ENCODE assay signal across 8 mouse cellular contexts in genomic region chr1:60565270-60565920, GRCm38 (mm10). TPM values are rescaled to one million over a fixed set of nuclear protein-coding genes. Genes with fewer than 3 reads are reported as not detected.
DNase-seq lines count a peak whose midpoint lies in the region; ATAC-seq and TF ChIP-seq lines count a peak whose summit lies in the region.

No protein-coding gene starts in this region.

- no peaks in the 10 kb centered on the region for H3K36me3 ChIP-seq in thymus, adult 2 months (ENCODE audit: control insufficient read depth, insufficient read depth, low read length)
- peaks cover 12% of the 10 kb centered on the region for H3K36me3 ChIP-seq in heart, adult 2 months (ENCODE audit: control insufficient read depth, insufficient read depth, low read length)

- TF ChIP-seq CTCF in thymus, adult 2 months (IDR thresholded peaks at IDR 0.05; ENCODE audit: borderline replicate concordance, control insufficient read depth, extremely low read depth, insufficient read depth, low read length, poor library complexity) = no peak
- TF ChIP-seq CTCF in heart, adult 2 months (IDR thresholded peaks at IDR 0.05) = peak; percentile 69
- TF ChIP-seq CTCF in lung, adult 2 months (IDR thresholded peaks at IDR 0.05; ENCODE audit: insufficient read depth, low read length) = 0 out of 2 replicates have a peak, but pooled peaks have one; percentile 26

- peaks cover 12% of the 10 kb centered on the region for H3K79me2 ChIP-seq in heart, adult 2 months (replicated peaks; ENCODE audit: control insufficient read depth, insufficient read depth, low read length)

- WGBS in thymus, adult 2 months = 12% methylated on average over 13 of the region's 13 CpGs
- 1% methylated on average over 13 of the region's 13 CpGs for WGBS in heart, adult 2 months
- WGBS in lung, adult 2 months = 3% methylated on average over 13 of the region's 13 CpGs

- ATAC-seq in neutrophil, adult 5-6 weeks (ENCODE audit: extremely low read depth, insufficient number of reproducible peaks, low FRiP score, poor library complexity, severe bottlenecking) = 0 out of 2 replicates have a peak, but pooled peaks have one; percentile 39

- peak overlapping the region; percentile 73; the same call in 1 of the 2 replicates for H3K4me3 ChIP-seq in thymus, adult 2 months (ENCODE audit: control insufficient read depth, insufficient read depth, low read length)
- peak overlapping the region; percentile 98 for H3K4me3 ChIP-seq in heart, adult 2 months
- H3K4me3 ChIP-seq in lung, adult 2 months (replicated peaks; ENCODE audit: extremely low read depth, low read depth, low read length) = peak overlapping the region; percentile 87

- H3K9ac ChIP-seq in heart, adult 2 months (ENCODE audit: low read depth, low read length) = peak overlapping the region; percentile 98

- H3K27ac ChIP-seq in thymus, adult 2 months (ENCODE audit: control insufficient read depth, insufficient read depth, low read length) = no peak overlapping the region
- H3K27ac ChIP-seq in heart, adult 2 months = peak overlapping the region; percentile 98

- DNase-seq in thymus, adult 2 months = peak; percentile 9
- DNase-seq in thymus, postnatal 10 days (ENCODE audit: low spot score in 2 of 2) = no peak
- peak; percentile 36 to 47 for DNase-seq in cerebellum, postnatal 14 days
- DNase-seq in heart, adult 2 months = peak; percentile 36 to 38
- peak; percentile 28 for DNase-seq in kidney, adult 18-20 months
- peak; percentile 33 for DNase-seq in lung, adult 2 months
- DNase-seq in spleen, adult 12 weeks (ENCODE audit: low spot score) = no peak

- H3K4me1 ChIP-seq in thymus, adult 2 months (replicated peaks; ENCODE audit: control insufficient read depth, insufficient read depth, low read length) = peaks cover 8% of the 10 kb centered on the region
- H3K4me1 ChIP-seq in heart, adult 2 months (ENCODE audit: control insufficient read depth, insufficient read depth, low read length) = peaks cover 2% of the 10 kb centered on the region
- peaks cover 6% of the 10 kb centered on the region; the same call in 1 of the 2 replicates for H3K4me1 ChIP-seq in lung, adult 2 months (ENCODE audit: control insufficient read depth, insufficient read depth, low read length)

- H3K27me3 ChIP-seq in thymus, adult 2 months (ENCODE audit: control insufficient read depth, insufficient read depth, low read length) = peaks cover 2% of the 10 kb centered on the region
- no peaks in the 10 kb centered on the region for H3K27me3 ChIP-seq in heart, adult 2 months (ENCODE audit: control insufficient read depth, insufficient read depth, low read length)

- no peak for TF ChIP-seq POLR2A in thymus, adult 2 months (IDR thresholded peaks at IDR 0.05; ENCODE audit: control insufficient read depth, extremely low read depth, insufficient read depth, low read length, poor library complexity)
- TF ChIP-seq POLR2A in heart, adult 2 months (IDR thresholded peaks at IDR 0.05; ENCODE audit: insufficient read depth, low read depth, low read length) = no peak
- no peak for TF ChIP-seq POLR2A in lung, adult 2 months (IDR thresholded peaks at IDR 0.05; ENCODE audit: borderline replicate concordance, extremely low read depth, low read depth, low read length)

- intact Hi-C loops in heart, adult 2 months (cut with DNase I) = loop anchor here (5.0 kb wide), 3 partner anchors 137 to 397 kb away; partner anchors contain the start of gene Abi2

- TF ChIP-seq EP300 in heart, adult 2 months (IDR thresholded peaks at IDR 0.05; ENCODE audit: insufficient read depth, low read depth, low read length) = no peak

RNA-seq across cellular contexts. Expression of gene Raph1, which starts 1.5 kb away (rescaled TPM):
- polyA plus RNA-seq in thymus, adult 2 months (2012; rRNA removed) = 5.7 and 7.1 TPM in 2 replicates
- total RNA-seq in heart, adult 2 months (2021) = 100 to 1,000 TPM; 111 to 152 TPM
- polyA plus RNA-seq in heart, adult 2 months (2012; rRNA removed) = 17.1 and 27.3 TPM in 2 replicates
- polyA plus RNA-seq in lung, adult 2 months (2012; rRNA removed) = 14.1 and 16.4 TPM in 2 replicates
- total RNA-seq in neutrophil, adult 5-6 weeks (2017) = 1.1 and 2.7 TPM in 2 replicates

Comparison
In these comparisons a context has a peak if more than half of its experiments do, and no peak if none do; other contexts are left out.
1. DNase-seq: peak in thymus, adult 2 months (single experiment), cerebellum, postnatal 14 days (2 of 2), heart, adult 2 months (2 of 2), kidney, adult 18-20 months (single experiment) and lung, adult 2 months (single experiment); none in thymus, postnatal 10 days (0 of 2) and spleen, adult 12 weeks (single experiment).
2. Peak in every context shown above with its lines, with median percentiles within 50 percentile points of each other: H3K4me3 ChIP-seq.